Mouse (Mus musculus) activated CD4-positive, CD25-positive, alpha-beta regulatory T cell, adult 4 months (primary cell): ENCODE data around the gene Snrpd3. TPM values are rescaled to one million over a fixed set of nuclear protein-coding genes. Genes with fewer than 3 reads are reported as not detected.
A peak's percentile ranks its signal among the peaks of the same experiment; 100 is the strongest.
"Not testable (repeated sequence)": the region's sequence is repeated elsewhere in the genome, so short reads cannot be mapped to it uniquely, and the experiment has no call there.

Experiments used
- ATAC-seq: one replicate; pipeline ENCODE4 v1.8.0; 2017
- polyA plus RNA-seq, 2 experiments: library from polyadenylated mRNA; unstranded; fragments of 100-300 nt; shearing (Covaris generic); gene quantifications; one replicate each; pipeline ENCODE4 v1.2.1; 2017

Gene Snrpd3
- polyA plus RNA-seq: 100 to 1,000 TPM; 133 to 205 TPM

DNA sequence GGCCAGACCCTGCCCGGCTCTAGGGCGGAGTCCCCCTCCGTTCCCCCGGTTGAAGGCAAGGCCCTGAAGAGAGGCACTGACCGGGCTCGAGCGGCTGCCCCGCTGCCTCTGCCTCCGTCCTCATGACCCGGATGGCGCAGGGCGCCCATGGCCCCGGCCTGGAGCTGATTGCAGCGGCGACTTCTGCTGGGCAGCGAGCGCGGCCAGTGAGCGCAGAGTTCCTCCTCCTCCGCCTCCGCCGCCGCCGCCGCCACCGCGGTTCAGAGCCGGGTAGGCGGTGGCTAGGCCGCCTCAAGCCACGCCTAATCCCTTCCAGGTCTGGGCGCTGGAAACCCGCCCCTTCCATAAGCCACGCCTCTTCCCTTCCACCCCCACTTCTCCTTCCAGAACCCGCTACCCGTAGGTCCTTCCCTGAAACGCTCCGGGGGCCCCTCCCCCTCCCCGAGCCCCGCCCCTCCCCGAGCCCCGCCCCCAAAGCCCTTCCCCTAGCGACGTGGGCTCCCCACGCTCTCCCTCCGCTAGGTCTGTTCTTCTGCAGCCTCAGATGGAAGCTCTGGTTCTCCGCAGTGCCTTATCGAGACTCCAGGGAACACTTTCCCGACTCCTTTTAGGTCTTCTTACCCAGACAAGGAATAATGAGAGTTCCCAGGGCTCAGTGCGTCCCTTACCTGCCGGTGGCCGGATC, at the start of gene Snrpd3:
Gene Snrpd3 (plus strand): TSS at position 479 of the 685 bp plus-strand sequence.
- peak; percentile 85 for ATAC-seq

GRCm38 (mm10) chr10:75473411-75473810, 43.9 kb upstream of the Snrpd3 start:
- ATAC-seq: no peak

DNA sequence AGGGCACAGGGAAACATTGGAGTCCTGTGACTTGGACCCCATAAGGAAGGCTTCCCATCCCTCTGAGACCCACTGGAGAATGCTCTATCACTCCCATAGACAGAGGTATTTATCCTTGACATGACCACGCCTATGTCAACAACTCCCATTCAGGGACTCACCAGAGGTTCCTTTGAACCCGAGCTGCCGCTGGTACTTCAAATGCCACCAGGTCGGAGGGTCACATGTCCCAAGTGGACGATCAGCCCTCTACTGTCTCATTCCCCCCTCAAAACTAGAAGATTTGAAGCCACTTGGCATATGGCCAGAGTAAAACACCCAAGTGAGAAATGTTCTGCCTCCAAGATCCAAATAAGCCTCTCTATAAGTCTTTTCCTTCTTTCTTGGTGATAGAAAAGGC, 42.8 kb upstream of the Snrpd3 start:
- no peak for ATAC-seq

DNA sequence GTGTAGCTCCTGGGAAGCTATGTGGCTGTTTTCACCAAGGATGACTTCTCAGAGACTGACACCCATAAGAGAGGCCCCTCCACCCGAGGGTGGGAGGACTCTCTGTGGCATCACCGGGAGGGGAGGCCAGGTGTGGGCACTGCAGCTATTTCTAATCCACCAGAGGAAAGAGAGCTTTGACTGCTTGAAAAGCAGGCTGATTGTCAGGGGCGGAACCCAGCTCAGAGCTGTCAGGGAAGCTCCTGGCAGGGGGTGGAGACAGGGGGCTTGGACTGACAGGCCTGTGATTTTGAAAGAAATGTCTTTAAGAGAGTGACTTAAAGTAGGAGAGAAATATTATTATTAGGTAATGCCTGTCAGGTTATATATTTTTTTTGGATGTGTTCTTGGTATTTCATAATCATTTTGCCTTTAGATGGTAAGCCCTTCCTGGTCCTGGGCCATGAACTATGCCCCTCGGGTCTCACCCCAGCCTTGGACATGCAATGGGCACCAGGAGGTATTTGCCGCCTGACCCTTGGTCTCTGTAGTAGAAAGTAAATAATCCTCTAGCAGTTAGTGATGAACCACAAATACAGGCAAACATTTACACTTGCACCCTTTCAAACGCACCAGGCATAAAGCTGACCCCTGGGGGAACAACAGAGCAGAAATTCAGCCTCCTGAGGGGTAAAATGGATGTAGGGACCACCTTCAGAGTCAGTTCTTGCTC, 42.1 kb upstream of the Snrpd3 start:
- ATAC-seq: not testable (repeated sequence)

DNA sequence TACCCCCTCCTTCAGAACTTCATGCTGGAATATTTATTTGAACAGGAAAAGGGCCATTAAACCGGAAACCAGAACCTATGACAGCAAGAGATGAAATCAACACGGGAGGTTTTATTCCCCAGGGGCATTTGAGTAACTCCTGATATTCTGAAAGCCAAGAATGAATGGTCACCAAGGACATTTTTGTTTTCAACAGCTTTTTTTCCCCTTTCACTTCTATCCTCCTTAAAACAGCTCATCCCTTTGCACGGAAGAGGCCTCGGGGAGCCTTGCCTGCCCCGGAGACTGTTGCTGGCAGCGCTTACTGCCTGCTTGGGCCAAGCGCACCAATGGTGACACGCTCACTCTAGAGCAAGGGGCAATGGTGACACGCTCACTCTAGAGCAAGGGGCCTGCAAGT, 40.3 kb upstream of the Snrpd3 start:
- ATAC-seq: no peak

- no peak for ATAC-seq
Measured at GRCm38 (mm10) chr10:75479955-75480354, 37.4 kb upstream of the Snrpd3 start.

GRCm38 (mm10) chr10:75481703-75482102, 35.6 kb upstream of the Snrpd3 start:
- no peak for ATAC-seq

GRCm38 (mm10) chr10:75482271-75482670, 35.1 kb upstream of the Snrpd3 start:
- ATAC-seq: no peak

- no peak for ATAC-seq
Measured at GRCm38 (mm10) chr10:75482919-75483483, 34.4 kb upstream of the Snrpd3 start.

GRCm38 (mm10) chr10:75484066-75484465, 33.3 kb upstream of the Snrpd3 start:
- no peak for ATAC-seq

DNA sequence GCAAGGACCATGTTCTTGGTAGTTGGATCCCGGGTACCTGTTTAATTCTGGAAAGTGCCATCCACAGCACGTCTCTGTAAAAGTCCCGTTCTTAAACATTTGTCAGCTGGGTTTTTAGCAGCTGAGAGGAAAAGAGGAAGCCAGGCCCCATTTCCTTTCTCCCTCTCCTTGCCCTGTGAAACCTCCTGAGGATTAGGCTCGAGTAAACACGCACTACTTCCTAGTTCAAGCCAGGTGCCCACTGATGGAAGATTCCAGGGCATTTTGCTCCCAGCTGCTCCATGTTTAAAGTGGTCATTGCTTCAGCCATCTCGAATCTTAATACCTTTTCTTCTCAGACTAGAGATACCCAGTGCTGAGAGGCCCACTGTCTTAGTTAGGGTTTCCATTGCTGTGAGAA, 32.6 kb upstream of the Snrpd3 start:
- ATAC-seq: no peak

DNA sequence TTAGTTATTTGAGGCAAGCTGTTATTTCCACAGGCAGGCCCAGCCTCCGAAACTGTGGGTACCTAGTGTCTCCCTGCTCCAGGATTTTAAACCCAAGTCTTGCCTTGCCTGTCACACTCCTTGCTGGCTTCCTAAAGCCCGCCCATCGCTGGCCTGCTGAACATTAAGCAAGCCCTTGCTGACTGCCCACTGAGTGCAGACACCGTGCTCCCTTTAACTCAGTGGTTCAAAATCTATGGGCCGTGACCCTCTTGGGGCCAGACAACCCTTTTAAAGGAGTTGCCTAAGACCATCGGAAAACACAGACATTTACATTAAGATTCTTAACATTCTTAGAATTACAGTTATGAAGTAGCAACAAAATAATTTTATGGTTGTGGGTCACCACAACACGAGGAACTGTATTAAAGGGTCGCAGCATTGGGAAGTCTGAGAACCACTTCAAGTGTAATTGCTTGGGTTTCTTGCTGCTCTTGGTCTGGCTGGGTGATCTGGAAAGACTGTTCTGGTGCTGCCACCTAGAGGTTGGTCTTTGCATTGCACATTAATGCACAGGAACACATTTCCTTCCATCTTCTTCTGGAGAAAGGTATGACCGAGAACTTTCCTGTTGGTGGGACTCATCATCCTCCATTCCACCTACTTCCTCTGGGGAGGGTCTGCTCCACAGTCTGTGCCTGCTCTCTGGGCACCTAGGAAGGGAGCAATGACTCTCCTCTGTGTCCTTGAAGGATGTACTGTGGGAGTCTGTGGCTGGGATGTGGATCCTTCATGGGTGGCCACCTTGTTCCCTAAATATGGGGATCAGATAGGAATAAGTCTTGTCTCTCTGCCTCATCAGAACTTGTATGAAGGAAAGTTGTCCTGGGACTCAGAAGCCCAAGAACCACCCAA, 31.0 kb upstream of the Snrpd3 start:
- ATAC-seq: peak; percentile 46

GRCm38 (mm10) chr10:75487131-75487530, 30.2 kb upstream of the Snrpd3 start:
- ATAC-seq: no peak

DNA sequence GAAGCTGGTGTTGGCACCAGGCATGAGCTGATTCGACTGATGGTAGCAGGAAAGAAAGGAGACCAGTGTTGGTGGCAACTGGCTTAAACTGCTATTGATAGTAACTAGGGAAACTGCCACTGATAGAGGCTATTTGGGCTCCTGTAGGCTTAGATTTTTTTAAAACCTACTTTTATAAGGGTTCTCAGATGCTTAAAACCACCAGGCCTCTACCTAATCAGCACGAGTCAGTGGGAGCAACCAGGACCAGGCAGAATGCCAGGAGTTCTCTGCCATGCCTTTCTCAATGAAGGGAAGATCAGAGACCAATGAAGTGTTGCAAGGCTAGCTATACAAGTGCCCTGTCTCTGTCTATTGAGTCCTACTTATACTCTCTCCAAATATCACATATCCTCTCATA, 27.8 kb upstream of the Snrpd3 start:
- no peak for ATAC-seq

GRCm38 (mm10) chr10:75490731-75491130, 26.6 kb upstream of the Snrpd3 start:
- no peak for ATAC-seq

DNA sequence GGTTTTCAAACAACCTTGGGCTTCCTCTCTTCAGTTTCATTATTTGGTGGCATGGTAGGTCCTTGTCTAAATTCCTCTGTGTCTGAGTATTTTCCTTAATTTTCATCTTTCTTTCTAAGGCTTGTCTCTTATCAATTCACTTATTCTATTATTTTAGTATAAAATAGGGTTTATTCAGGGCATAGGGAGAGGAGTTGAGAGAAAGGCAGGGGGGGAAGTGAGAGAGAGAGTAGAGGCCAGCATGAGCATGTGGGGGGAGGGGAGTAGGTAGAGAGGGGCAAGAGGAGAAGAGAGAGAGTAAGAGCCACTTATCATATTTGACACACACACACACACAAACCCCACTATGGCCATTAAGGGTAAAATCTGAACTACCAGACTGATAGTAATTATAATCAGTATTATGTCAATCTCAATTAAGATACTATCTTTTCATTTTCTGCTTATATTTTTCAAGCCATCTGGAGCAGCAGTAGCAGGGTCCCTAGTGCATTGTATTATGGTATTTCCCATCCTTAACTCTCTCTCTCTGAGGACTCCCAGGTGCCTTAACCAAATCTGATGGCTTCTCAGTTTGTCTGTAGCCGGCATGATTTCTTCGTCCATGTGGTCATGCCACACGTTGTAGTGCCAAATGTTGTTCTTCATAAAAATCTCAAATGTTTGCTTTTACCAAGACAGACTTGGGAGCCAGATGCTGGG, 26.0 kb upstream of the Snrpd3 start:
- ATAC-seq: no peak

- peak; percentile 97 for ATAC-seq
Measured at GRCm38 (mm10) chr10:75491936-75492262, 25.5 kb upstream of the Snrpd3 start.

GRCm38 (mm10) chr10:75495304-75495703, 22.0 kb upstream of the Snrpd3 start:
- ATAC-seq: no peak

GRCm38 (mm10) chr10:75495921-75496320, 21.4 kb upstream of the Snrpd3 start:
- no peak for ATAC-seq

GRCm38 (mm10) chr10:75499214-75499613, 18.1 kb upstream of the Snrpd3 start:
- ATAC-seq: not testable (repeated sequence)

- ATAC-seq: no peak
Measured at GRCm38 (mm10) chr10:75499791-75500190, 17.6 kb upstream of the Snrpd3 start.

DNA sequence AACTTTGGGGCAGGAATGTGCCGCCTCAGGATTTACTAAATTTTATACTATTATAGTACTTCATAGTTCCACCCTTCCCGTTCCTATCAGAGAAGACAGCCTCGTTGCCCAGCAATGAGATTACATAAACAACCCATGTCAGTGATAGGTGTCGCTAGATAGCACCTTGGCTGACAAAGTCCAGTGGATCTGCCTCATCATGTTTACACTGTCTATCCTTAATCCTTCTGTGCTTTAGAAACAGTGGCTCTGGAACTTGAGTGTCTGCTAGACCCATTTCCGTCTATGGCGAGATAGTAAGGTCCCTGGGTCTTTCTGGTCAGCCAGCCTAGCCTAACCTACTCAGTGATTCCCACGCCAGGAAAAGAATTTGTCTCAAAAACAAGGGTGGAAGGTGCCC, 17.0 kb upstream of the Snrpd3 start:
- ATAC-seq: no peak
